Mouse (Mus musculus): ENCODE results near the gene Pank2.

GRCm38 (mm10) chr2:131262213-131262672 is at the start of gene Pank2:
- TF ChIP-seq GATA1 (IDR thresholded peaks at IDR 0.05; ENCODE audit: low read length) (no peak), TAL1 (IDR thresholded peaks at IDR 0.05; ENCODE audit: low read length) (no peak)

All from erythroblast, embryonic 14.5 days (primary cell).